Mouse (Mus musculus) lung, embryonic 15.5 days (tissue): ENCODE data around the gene Igsf10. TPM values are rescaled to one million over a fixed set of nuclear protein-coding genes. Genes with fewer than 3 reads are reported as not detected.
A peak's percentile ranks its signal among the peaks of the same experiment; 100 is the strongest.

Experiments
- ATAC-seq: fragments of 200-750 bp; cut with Nextera tagmentation; 2 replicates; pipeline ENCODE4 v1.8.0; 2017; ENCODE audit warnings: moderate number of reproducible peaks, borderline replicate concordance; ENCODE audit not compliant: low FRiP score, low TSS enrichment; ENCODE audit errors: extremely low read depth
- H3K27ac ChIP-seq: fragments of 300-500 bp; sonication (generic); 2 replicates; pipeline ENCODE4 v1.5.1; 2015; ENCODE audit warnings: moderate library complexity, mild to moderate bottlenecking, inconsistent platforms
- H3K27me3 ChIP-seq: fragments of 300-500 bp; sonication (generic); 2 replicates; pipeline ENCODE4 v1.6.1; 2015; ENCODE audit warnings: inconsistent platforms
- H3K36me3 ChIP-seq: fragments of 300-500 bp; sonication (generic); 2 replicates; pipeline ENCODE4 v1.6.1; 2015; ENCODE audit warnings: inconsistent platforms
- H3K4me1 ChIP-seq: fragments of 300-500 bp; sonication (generic); 2 replicates; pipeline ENCODE4 v1.6.1; 2015; ENCODE audit warnings: inconsistent platforms
- H3K4me2 ChIP-seq: fragments of 300-500 bp; sonication (generic); 2 replicates; pipeline ENCODE4 v1.6.1; 2015; ENCODE audit warnings: inconsistent platforms, mild to moderate bottlenecking, moderate library complexity
- H3K4me3 ChIP-seq: fragments of 300-500 bp; sonication (generic); 2 replicates; pipeline ENCODE4 v1.5.1; 2015; ENCODE audit warnings: mild to moderate bottlenecking, inconsistent platforms
- H3K9ac ChIP-seq: fragments of 300-500 bp; sonication (generic); 2 replicates; pipeline ENCODE4 v1.6.1; 2015; ENCODE audit warnings: inconsistent platforms
- H3K9me3 ChIP-seq: fragments of 300-500 bp; sonication (generic); 2 replicates; pipeline ENCODE4 v1.6.1; 2016; ENCODE audit warnings: inconsistent platforms
- WGBS: fragments of 180-500 bp; shearing (Covaris S2); methylation state at CpG from one replicate; pipeline ENCODE4 v1.1.7; 2015; 5-methylcytosine and 5-hydroxymethylcytosine counted together
- polyA plus RNA-seq: library from polyadenylated mRNA; unstranded; fragments of >200 nt; fragmentation: Nextera tagmentation; extraction: Ambion mirVana; gene quantifications from 2 replicates; pipeline ENCODE4 v1.2.1, GENCODE M21; 2015

The Igsf10 gene
- polyA plus RNA-seq, 1 experiment from 2014 or later: 11.7 TPM

DNA sequence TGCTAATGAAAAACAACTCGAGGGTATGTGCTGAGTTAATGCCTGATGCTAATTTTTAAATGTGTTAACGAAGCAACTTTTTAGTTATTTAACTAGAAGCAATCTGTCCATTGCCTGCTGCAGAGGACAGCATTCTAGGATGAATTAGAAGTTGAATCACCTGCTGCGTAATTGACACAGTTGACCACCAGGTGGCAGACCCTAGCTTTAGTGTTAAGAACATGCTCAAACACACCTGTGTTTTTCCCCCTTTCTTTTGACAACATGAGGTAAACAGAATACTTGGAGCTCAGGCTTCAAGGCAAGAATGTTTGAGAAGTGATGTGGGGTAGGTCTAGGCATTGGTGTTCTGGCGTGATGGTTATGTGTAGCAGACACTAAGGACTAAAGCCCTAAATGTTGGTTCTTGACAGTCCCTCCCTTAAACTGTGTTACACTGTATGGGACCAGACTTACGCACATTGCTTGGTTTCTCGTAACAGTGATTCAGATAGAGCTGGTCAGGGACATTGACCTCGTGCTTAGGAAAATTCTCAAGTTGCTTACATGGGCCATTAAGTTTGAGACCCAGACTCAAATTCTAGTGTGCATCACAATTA is 22.8 kb downstream of the Igsf10 start:
- no peak overlapping the region for H3K27ac ChIP-seq
- no peak for ATAC-seq
- H3K4me2 ChIP-seq: no peak overlapping the region
- WGBS: 44% methylated on average over 7 of the region's 7 CpGs
- peaks cover 31% of the 10 kb centered on the region for H3K36me3 ChIP-seq
- H3K9ac ChIP-seq: no peak overlapping the region
- no peaks in the 10 kb centered on the region for H3K4me1 ChIP-seq
- H3K4me3 ChIP-seq: no peak overlapping the region
- no peaks in the 10 kb centered on the region for H3K9me3 ChIP-seq
- no peaks in the 10 kb centered on the region for H3K27me3 ChIP-seq

DNA sequence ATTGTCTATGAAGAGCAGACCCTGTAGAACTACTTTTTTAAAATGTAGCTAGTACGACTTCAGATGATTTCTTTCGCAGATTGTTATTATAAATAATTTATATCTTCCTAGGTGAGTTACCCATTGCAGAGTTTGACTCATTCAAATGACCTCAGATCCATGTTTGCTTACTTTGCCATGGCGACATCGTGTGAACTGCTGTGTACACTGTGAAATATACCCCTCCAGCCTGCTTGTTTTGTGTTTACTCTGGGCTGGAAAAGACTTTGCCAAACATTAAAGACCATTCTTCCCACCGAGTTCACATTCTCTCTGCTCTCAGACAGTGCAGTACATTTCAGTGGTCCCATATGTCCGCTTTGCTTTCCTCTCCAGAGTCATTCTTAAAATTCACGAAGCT is 28.1 kb downstream of the Igsf10 start:
- Histone ChIP-seq H3K4me3 (no peak overlapping the region), H3K4me2 (no peak overlapping the region), H3K27me3 (no peaks in the 10 kb centered on the region), H3K36me3 (peaks cover 21% of the 10 kb centered on the region), H3K4me1 (no peaks in the 10 kb centered on the region), H3K27ac (no peak overlapping the region), H3K9me3 (no peaks in the 10 kb centered on the region), H3K9ac (no peak overlapping the region)
- no peak for ATAC-seq
- WGBS: 58% methylated on average over 7 of the region's 7 CpGs

DNA sequence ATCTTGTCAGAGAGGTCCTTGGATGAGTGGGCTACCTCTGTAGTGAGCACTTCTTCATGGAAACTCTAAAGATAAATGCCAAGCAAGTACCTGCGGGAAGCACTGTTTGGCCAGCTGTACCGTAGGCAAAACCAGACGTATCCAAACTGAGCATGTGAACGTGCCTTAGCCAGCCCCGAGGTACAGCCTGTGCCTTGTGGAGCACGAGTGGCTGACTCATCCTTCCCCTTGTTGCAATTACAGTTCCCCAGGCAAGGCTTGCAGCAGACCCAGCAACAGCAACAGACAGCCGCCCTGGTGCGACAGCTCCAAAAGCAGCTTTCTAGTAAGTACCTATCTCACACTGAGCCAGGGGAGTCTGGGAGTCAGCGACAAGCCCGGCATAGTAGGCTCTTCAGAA is 31.6 kb downstream of the Igsf10 start:
- no peak for ATAC-seq
- Histone ChIP-seq H3K9ac (no peak overlapping the region), H3K4me1 (no peaks in the 10 kb centered on the region), H3K27me3 (no peaks in the 10 kb centered on the region), H3K4me2 (no peak overlapping the region), H3K27ac (no peak overlapping the region), H3K9me3 (no peaks in the 10 kb centered on the region), H3K4me3 (no peak overlapping the region), H3K36me3 (no peaks in the 10 kb centered on the region)
- WGBS: 75% methylated on average over 10 of the region's 10 CpGs

DNA sequence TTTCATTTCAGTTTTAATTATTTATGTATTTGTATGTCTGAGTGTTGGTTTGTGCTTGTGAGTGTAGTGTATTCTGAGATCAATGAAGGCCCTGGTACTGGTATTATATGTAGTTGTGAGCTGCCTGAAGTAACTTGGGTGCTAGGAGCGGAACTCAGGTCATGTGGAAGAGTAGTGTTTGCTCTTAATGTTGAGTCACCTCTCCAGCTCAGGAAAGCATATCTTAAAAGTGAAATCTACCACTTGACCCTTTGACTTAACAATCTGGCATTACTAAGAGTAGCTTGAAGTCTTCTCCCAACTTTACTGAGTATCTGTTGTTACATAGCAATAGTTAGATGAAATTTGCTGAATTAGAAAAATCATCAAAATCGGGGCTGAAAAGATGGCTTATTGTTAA is 38.7 kb downstream of the Igsf10 start:
- H3K9ac ChIP-seq: no peak overlapping the region
- no peaks in the 10 kb centered on the region for H3K36me3 ChIP-seq
- H3K4me1 ChIP-seq: no peaks in the 10 kb centered on the region
- H3K4me3 ChIP-seq: no peak overlapping the region
- H3K9me3 ChIP-seq: no peaks in the 10 kb centered on the region
- 73% methylated on average over 2 of the region's 2 CpGs for WGBS
- H3K27ac ChIP-seq: no peak overlapping the region
- ATAC-seq: no peak
- no peak overlapping the region for H3K4me2 ChIP-seq
- no peaks in the 10 kb centered on the region for H3K27me3 ChIP-seq

DNA sequence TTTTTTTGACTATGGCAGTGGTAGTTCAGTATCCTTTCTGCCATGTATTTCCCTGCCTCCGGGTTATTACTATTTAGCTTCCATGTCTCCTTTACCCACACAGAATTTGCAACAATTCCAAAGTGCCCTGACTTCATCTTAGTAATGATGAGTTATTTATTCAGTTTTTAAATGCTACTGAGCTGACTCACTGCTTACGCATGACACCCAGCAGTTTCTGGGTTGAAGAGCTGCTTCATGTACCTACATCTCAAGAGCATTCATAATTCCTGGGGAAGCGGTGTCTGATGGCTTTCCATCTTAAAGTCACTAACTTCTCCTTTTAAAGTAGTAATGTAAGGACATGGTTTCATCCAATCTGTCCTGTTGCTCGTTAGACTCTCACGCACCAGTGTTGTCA is 39.2 kb downstream of the Igsf10 start:
- H3K9ac ChIP-seq: no peak overlapping the region
- no peak overlapping the region for H3K4me3 ChIP-seq
- no peaks in the 10 kb centered on the region for H3K4me1 ChIP-seq
- ATAC-seq: no peak
- H3K9me3 ChIP-seq: no peaks in the 10 kb centered on the region
- no peak overlapping the region for H3K4me2 ChIP-seq
- no peak overlapping the region for H3K27ac ChIP-seq
- no peaks in the 10 kb centered on the region for H3K27me3 ChIP-seq
- WGBS: 87% methylated on average over 5 of the region's 5 CpGs
- H3K36me3 ChIP-seq: no peaks in the 10 kb centered on the region

DNA sequence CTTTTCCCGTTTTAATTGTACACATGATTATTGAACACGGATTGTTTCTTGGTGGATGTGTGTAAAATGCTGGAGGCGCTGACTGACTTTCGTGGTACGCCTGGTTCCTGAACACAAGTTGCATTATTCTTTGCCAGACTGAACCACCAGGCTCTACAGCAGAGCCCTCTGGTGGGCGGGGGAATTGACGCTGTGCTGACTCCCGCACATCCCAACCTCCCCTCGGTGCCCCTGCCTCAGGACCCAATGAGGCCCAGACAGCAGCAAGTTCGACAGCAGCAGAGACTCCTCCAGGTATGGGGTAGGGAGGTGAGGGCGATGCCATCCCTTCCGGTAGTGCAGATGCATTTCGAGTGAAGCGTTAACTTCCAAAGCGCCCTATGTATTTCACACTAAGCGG is 46.5 kb downstream of the Igsf10 start:
- Histone ChIP-seq H3K27ac (no peak overlapping the region), H3K4me1 (no peaks in the 10 kb centered on the region), H3K27me3 (no peaks in the 10 kb centered on the region), H3K4me2 (no peak overlapping the region), H3K9ac (no peak overlapping the region), H3K4me3 (no peak overlapping the region), H3K36me3 (no peaks in the 10 kb centered on the region), H3K9me3 (no peaks in the 10 kb centered on the region)
- ATAC-seq: no peak
- 81% methylated on average over 16 of the region's 16 CpGs for WGBS

DNA sequence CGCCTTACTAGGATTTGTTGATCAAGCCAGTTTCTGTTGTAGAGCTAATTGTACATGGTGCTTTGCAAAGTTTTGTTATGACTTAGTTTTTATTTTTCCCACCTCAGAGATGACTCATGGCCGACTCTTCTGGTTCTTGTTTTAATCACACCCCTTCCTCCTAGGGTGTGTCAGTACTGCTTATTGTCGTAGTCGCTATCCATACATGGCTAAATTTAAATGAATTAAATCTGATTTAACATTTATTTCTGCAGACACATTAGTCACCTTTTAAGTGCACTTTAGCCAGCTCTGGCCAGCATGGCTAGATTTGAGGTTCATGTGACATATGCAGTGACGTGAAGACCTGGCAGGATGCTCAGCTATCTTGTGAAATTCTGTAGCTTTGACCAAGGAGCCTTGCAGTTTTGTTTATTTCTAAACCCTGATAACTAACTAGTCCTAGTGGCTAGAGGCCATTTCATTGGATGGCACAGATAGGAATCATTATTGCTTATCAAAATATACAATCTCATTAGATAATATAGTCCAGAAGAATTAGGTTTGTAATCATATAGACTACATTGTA is 47.5 kb downstream of the Igsf10 start:
- no peak overlapping the region for H3K9ac ChIP-seq
- no peak overlapping the region for H3K4me3 ChIP-seq
- H3K4me2 ChIP-seq: no peak overlapping the region
- H3K36me3 ChIP-seq: no peaks in the 10 kb centered on the region
- no peaks in the 10 kb centered on the region for H3K4me1 ChIP-seq
- H3K27ac ChIP-seq: no peak overlapping the region
- no peak for ATAC-seq
- no peaks in the 10 kb centered on the region for H3K9me3 ChIP-seq
- WGBS: 82% methylated on average over 5 of the region's 5 CpGs
- H3K27me3 ChIP-seq: no peaks in the 10 kb centered on the region

DNA sequence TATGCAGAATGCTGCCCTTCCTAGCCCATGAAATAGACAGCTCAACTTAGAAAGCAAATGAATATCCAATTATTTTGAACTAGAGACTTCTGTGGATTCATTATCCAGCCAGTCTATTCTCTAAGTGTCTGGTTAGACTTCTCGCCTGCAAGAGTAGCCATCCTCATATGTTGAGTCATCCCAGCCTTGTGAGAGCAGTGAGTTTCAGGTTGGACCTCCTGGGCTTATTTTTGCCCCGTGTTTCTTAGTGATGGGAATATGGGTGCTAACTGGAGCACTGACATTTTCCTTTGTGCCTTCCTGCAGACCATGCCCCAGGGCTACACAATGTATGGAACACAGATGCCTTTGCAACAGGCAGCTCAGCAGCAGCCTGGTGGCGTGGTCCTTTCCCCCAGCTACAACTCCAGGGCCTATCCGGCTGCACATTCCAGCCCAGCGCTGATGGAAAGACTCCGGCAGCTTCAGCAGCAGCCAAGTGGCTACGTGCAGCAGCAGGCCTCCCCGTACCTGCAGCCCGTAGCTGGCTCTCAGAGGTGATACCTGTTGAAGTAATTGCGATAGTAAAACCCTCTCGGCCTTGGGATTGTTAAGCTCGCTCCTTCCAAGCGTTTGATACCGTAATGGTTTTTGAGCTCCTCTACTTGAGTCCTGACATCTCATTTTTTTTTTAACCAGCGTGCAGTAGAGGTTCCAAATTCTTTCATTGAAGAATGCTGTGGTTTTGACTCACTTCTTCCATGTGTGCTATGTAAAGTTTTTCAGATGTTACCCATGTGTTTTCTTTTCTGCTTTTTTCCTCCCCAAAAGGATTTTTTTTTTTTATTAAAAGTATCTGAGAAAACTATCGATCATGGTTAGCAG is 48.3 kb downstream of the Igsf10 start:
- Histone ChIP-seq H3K9me3 (no peaks in the 10 kb centered on the region), H3K4me1 (no peaks in the 10 kb centered on the region), H3K9ac (no peak overlapping the region), H3K27me3 (no peaks in the 10 kb centered on the region), H3K36me3 (no peaks in the 10 kb centered on the region), H3K4me2 (no peak overlapping the region), H3K27ac (no peak overlapping the region), H3K4me3 (no peak overlapping the region)
- 85% methylated on average over 16 of the region's 16 CpGs for WGBS
- no peak for ATAC-seq

DNA sequence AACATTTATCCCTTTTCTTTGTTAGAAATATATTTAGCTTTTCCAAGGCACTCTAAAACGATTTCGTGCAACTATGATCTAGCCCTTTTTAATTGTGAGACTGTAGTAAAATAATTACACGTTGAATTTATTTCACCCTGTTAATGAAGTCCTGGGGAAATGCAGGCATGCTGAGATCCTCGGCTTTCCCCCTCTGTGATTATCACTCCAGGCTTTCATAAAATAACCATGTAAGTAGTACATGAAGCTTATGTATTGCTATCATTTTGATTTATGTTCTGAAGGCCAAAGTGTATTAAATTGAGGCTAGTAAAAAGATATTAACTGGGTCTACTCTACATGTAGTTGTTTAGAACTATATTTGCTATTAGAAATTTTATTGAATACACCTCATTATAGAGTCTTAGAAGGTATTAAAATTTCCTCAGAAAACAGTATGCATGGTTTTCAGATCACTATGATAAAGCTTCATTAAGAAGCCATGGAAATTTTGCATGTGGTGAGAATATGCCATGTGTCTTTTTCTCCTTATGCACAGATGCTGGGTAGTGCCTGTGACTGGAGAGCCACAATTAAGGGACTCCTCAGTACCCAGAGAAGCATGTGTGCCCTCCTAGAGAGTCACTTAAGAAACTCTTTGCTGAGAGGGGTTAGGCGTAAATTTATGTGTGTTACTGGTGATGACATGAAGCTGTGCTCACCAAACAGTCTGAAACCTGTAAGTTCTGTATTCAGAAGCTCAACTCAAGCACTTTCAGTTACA is 50.6 kb downstream of the Igsf10 start:
- Histone ChIP-seq H3K27ac (no peak overlapping the region), H3K9me3 (no peaks in the 10 kb centered on the region), H3K4me1 (no peaks in the 10 kb centered on the region), H3K4me3 (no peak overlapping the region), H3K27me3 (no peaks in the 10 kb centered on the region), H3K4me2 (no peak overlapping the region), H3K36me3 (no peaks in the 10 kb centered on the region), H3K9ac (no peak overlapping the region)
- no peak for ATAC-seq
- WGBS: 86% methylated on average over 5 of the region's 5 CpGs

DNA sequence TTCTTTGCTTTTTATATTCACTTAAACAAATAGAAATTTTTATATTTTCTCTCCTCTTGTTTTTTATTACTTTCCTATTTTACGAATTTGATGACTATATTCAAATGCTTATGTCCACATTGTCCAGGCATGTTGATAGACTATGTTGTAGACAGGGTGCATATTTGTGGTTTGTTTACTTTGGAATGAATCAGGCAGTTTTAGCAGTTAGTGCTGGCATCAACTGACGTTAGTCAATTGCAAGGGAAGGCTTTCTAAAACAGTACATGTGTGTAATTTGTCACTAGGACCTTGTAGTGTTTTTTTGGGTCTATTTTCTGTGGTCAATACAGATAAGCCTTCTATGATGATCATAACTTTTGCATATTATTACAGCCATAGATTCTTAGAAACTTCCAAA is 53.6 kb downstream of the Igsf10 start:
- WGBS: 48% methylated on average over 2 of the region's 2 CpGs
- H3K9me3 ChIP-seq: no peaks in the 10 kb centered on the region
- no peak for ATAC-seq
- no peaks in the 10 kb centered on the region for H3K4me1 ChIP-seq
- no peak overlapping the region for H3K4me2 ChIP-seq
- no peaks in the 10 kb centered on the region for H3K27me3 ChIP-seq
- H3K4me3 ChIP-seq: no peak overlapping the region
- no peaks in the 10 kb centered on the region for H3K36me3 ChIP-seq
- no peak overlapping the region for H3K9ac ChIP-seq
- no peak overlapping the region for H3K27ac ChIP-seq

DNA sequence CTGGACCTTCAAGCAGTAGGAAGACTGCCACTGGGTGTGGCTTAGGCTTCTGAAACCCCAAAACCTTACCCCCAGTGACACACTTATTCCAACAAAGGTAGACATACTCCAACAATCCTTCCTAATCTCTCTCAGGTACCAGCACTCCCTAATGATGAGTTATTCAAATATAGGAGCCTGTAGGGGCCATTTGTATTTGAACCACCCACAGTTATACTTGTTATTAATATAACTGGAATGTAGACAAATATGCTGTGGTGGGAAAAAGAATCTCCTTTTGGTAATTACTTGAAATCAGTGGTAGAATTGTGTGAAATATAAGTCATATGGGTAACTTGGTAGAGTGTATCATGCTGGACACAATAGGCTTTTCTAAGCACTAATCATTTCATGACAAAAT is 65.6 kb downstream of the Igsf10 start:
- 0 out of 2 replicates have a peak, but pooled peaks have one; percentile 19 for ATAC-seq
- H3K27ac ChIP-seq: no peak overlapping the region

DNA sequence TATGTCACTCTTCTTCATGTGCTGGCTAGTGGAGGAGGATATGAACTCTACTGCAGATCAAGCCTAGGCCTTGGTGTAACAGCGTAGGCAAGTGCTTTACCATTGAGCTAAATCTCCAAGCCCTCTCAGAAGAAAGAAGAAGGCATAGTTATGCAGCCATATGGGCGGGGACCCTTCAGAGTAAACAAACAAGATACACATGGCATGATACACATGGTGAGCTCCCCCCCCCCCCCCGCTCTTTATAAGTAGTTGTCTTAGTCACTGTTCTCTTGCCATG is 66.0 kb downstream of the Igsf10 start:
- WGBS: 68% methylated on average over 3 of the region's 3 CpGs
- Histone ChIP-seq H3K4me3 (no peak overlapping the region), H3K9me3 (no peaks in the 10 kb centered on the region), H3K4me2 (no peak overlapping the region), H3K36me3 (no peaks in the 10 kb centered on the region), H3K9ac (no peak overlapping the region), H3K27me3 (no peaks in the 10 kb centered on the region), H3K27ac (no peak overlapping the region), H3K4me1 (no peaks in the 10 kb centered on the region)
- peak; percentile 19; the same call in 1 of the 2 replicates for ATAC-seq

More for the DNA sequence above, 65.6 kb downstream of the Igsf10 start:
- Histone ChIP-seq H3K36me3 (no peaks in the 10 kb centered on the region), H3K4me1 (no peaks in the 10 kb centered on the region), H3K4me2 (no peak overlapping the region), H3K4me3 (no peak overlapping the region), H3K9ac (no peak overlapping the region), H3K27me3 (no peaks in the 10 kb centered on the region), H3K9me3 (no peaks in the 10 kb centered on the region)
